Mouse (Mus musculus) heart, embryonic 15.5 days (tissue): ENCODE measurements at regions not wholly inside any gene's neighbourhood (a gene's known extent, or its start where the extent isn't known, plus 50 kb on each side); places are given as distances from the start of the nearest gene placed in this dataset.

ENCODE experiments used
- ATAC-seq: fragments of 200-750 bp; cut with Nextera tagmentation; replicated peaks from 2 replicates; pipeline ENCODE4 v1.8.0; 2017; ENCODE audit warnings: low read depth, moderate TSS enrichment; ENCODE audit not compliant: insufficient number of reproducible peaks, insufficient read depth, low FRiP score
- H3K27ac ChIP-seq: fragments of 300-500 bp; sonication (generic); 2 replicates; pipeline ENCODE4 v1.5.1; 2015; ENCODE audit warnings: mild to moderate bottlenecking, inconsistent platforms
- H3K27me3 ChIP-seq: fragments of 300-500 bp; sonication (generic); 2 replicates; pipeline ENCODE4 v1.6.1; 2015; ENCODE audit warnings: inconsistent platforms
- H3K36me3 ChIP-seq: fragments of 300-500 bp; sonication (generic); 2 replicates; pipeline ENCODE4 v1.6.1; 2015; ENCODE audit warnings: mild to moderate bottlenecking, inconsistent platforms
- H3K4me1 ChIP-seq: fragments of 300-500 bp; sonication (generic); replicated peaks from 2 replicates; pipeline ENCODE4 v1.6.1; 2015; ENCODE audit warnings: inconsistent platforms
- H3K4me2 ChIP-seq: fragments of 300-500 bp; sonication (generic); 2 replicates; pipeline ENCODE4 v1.6.1; 2015; ENCODE audit warnings: inconsistent platforms, mild to moderate bottlenecking, moderate library complexity
- H3K4me3 ChIP-seq: fragments of 300-500 bp; sonication (generic); 2 replicates; pipeline ENCODE4 v1.5.1; 2015; ENCODE audit warnings: mild to moderate bottlenecking, inconsistent platforms
- H3K9ac ChIP-seq: fragments of 300-500 bp; sonication (generic); 2 replicates; pipeline ENCODE4 v1.6.1; 2015; ENCODE audit warnings: mild to moderate bottlenecking, inconsistent platforms
- H3K9me3 ChIP-seq: fragments of 300-500 bp; sonication (generic); replicated peaks from 2 replicates; pipeline ENCODE4 v1.6.1; 2016; ENCODE audit warnings: inconsistent platforms
- WGBS: fragments of 180-500 bp; shearing (Covaris S2); methylation state at CpG from one replicate; pipeline ENCODE4 v1.1.7; 2015; ENCODE audit warnings: mixed read lengths; 5-methylcytosine and 5-hydroxymethylcytosine counted together

DNA sequence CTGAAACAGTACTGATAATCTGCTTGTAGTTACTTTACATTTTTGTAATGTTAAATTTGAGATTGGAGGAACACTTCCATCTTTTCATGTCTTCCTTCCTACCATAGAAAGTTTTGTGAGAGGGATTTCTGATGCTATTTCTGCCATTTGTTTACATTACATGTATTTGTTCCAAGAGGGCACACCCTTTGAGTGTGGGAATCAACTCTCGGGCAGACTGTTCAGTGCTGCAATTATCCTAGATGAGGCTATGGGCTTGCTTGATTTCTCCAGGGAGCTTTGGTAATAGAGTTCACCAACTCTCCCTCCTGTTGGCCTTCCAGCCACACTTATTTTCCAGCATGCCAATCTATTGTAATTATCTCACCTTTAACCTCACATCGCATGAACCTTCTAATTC lies 52.4 kb downstream of the Gm13691 start:
- H3K27ac ChIP-seq, result no peak overlapping the region
- H3K9ac ChIP-seq, result no peak overlapping the region
- H3K9me3 ChIP-seq, result no peaks in the 10 kb centered on the region

GRCm38 (mm10) chr2:84048398-84049140 lies 58.2 kb downstream of the Gm13691 start:
- no peak overlapping the region for H3K9ac ChIP-seq
- H3K4me1 ChIP-seq, result peaks cover 3% of the 10 kb centered on the region
- no peaks in the 10 kb centered on the region for H3K9me3 ChIP-seq
- no peaks in the 10 kb centered on the region for H3K36me3 ChIP-seq
- H3K27me3 ChIP-seq, result no peaks in the 10 kb centered on the region
- 69% methylated on average over 9 of the region's 9 CpGs for WGBS
- H3K4me3 ChIP-seq, result no peak overlapping the region
- H3K4me2 ChIP-seq, result no peak overlapping the region
- ATAC-seq, result no peak
- H3K27ac ChIP-seq, result no peak overlapping the region

More for the DNA sequence above, 52.4 kb downstream of the Gm13691 start:
- no peaks in the 10 kb centered on the region for H3K36me3 ChIP-seq
- no peaks in the 10 kb centered on the region for H3K4me1 ChIP-seq
- no peak for ATAC-seq
- no peak overlapping the region for H3K4me2 ChIP-seq
- H3K4me3 ChIP-seq, result no peak overlapping the region
- 60% methylated on average over 2 of the region's 2 CpGs for WGBS
- H3K27me3 ChIP-seq, result no peaks in the 10 kb centered on the region

GRCm38 (mm10) chr2:84051883-84052331 lies 61.6 kb downstream of the Gm13691 start:
- 11% methylated on average over 3 of the region's 3 CpGs for WGBS
- peaks cover 3% of the 10 kb centered on the region for H3K4me1 ChIP-seq
- no peaks in the 10 kb centered on the region for H3K36me3 ChIP-seq
- H3K4me2 ChIP-seq, result 0 out of 2 replicates have a peak overlapping the region, but pooled peaks have one; percentile 1
- H3K9ac ChIP-seq, result no peak overlapping the region
- no peak overlapping the region for H3K4me3 ChIP-seq
- no peaks in the 10 kb centered on the region for H3K9me3 ChIP-seq
- peak overlapping the region; percentile 24; the same call in 1 of the 2 replicates for H3K27ac ChIP-seq
- no peaks in the 10 kb centered on the region for H3K27me3 ChIP-seq
- ATAC-seq, result peak; percentile 82

DNA sequence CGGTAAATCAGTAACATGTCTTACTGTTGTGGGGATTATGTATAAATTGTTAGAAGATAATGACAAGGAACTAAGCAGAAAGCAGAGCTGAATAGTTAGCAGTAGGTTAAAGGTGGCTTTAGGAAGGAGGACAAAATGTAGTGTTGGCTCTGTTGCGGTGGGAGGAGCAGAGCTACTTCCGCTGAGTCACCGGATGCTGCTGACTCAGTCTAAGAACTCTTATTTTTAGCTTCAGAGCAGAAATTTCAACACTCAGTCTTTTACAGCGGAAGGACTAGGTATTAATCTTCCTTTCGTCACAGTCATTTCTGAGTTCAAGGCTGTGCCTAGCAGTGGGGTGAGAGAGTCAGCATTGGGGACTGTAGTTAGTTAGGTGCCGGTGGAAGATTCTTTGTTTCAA lies 68.9 kb downstream of the Gm13691 start:
- Histone ChIP-seq H3K4me3 (no peak overlapping the region), H3K4me2 (no peak overlapping the region), H3K9me3 (no peaks in the 10 kb centered on the region), H3K4me1 (no peaks in the 10 kb centered on the region), H3K27ac (no peak overlapping the region), H3K36me3 (no peaks in the 10 kb centered on the region), H3K9ac (no peak overlapping the region), H3K27me3 (no peaks in the 10 kb centered on the region)
- WGBS, result 66% methylated on average over 7 of the region's 7 CpGs
- ATAC-seq, result no peak

GRCm38 (mm10) chr2:84061221-84061620 lies 70.9 kb downstream of the Gm13691 start:
- H3K4me1 ChIP-seq, result 0 out of 2 replicates have a peak, but pooled peaks cover 2% of the 10 kb centered on the region
- no peak overlapping the region for H3K4me3 ChIP-seq
- H3K4me2 ChIP-seq, result no peak overlapping the region
- no peak for ATAC-seq
- H3K9me3 ChIP-seq, result no peaks in the 10 kb centered on the region
- H3K27ac ChIP-seq, result no peak overlapping the region
- H3K36me3 ChIP-seq, result no peaks in the 10 kb centered on the region
- 76% methylated on average over 1 of the region's 1 CpGs for WGBS
- no peaks in the 10 kb centered on the region for H3K27me3 ChIP-seq
- no peak overlapping the region for H3K9ac ChIP-seq

DNA sequence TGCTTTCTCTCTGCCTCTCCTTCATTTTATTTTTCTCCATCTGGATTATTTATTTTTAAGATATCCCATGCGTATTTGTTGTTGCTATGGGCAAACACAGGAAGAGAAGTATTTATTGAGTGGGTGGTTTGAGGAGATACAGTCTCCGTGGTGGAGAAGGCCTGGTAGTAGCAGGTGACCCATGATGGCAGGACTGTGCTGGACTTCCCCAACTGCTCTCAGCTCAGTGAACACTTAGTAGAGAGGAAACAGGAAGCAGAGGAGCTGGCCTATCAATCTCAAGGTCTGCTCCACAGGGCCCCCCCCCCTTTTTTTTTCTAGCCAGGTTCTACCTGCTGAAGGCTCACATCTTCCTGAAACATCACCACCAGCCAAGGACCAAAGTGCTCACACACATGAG lies 74.0 kb downstream of the Gm13691 start:
- no peak overlapping the region for H3K4me2 ChIP-seq
- H3K27ac ChIP-seq, result no peak overlapping the region
- H3K27me3 ChIP-seq, result no peaks in the 10 kb centered on the region
- no peaks in the 10 kb centered on the region for H3K36me3 ChIP-seq
- no peak overlapping the region for H3K4me3 ChIP-seq
- H3K9me3 ChIP-seq, result no peaks in the 10 kb centered on the region
- no peak for ATAC-seq
- no peak overlapping the region for H3K9ac ChIP-seq
- 0 out of 2 replicates have a peak, but pooled peaks cover 2% of the 10 kb centered on the region for H3K4me1 ChIP-seq
- 58% methylated on average over 2 of the region's 2 CpGs for WGBS

DNA sequence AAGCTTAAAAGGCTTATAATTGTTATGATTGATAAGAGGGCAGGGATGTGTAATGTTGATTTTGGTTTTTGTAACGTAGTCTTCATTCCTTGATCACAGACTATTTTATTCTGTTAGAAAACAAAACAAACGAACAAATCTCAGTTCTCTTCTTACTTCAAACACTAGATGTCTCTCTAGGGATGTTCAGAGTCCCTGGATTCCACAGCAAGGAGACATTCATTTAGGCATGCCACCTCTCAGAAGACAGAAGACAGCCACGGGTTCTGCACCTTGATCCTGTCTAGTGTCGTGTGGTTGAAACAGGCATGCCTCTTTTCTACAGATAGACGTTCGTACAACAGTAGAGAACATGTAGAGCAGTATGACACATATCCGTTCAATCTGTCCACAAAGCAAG lies 74.7 kb downstream of the Gm13691 start:
- no peaks in the 10 kb centered on the region for H3K9me3 ChIP-seq
- ATAC-seq, result no peak
- H3K4me3 ChIP-seq, result no peak overlapping the region
- H3K4me1 ChIP-seq, result 0 out of 2 replicates have a peak, but pooled peaks cover 2% of the 10 kb centered on the region
- 45% methylated on average over 7 of the region's 7 CpGs for WGBS
- no peak overlapping the region for H3K27ac ChIP-seq
- no peak overlapping the region for H3K9ac ChIP-seq
- no peaks in the 10 kb centered on the region for H3K27me3 ChIP-seq
- H3K36me3 ChIP-seq, result no peaks in the 10 kb centered on the region
- H3K4me2 ChIP-seq, result no peak overlapping the region

DNA sequence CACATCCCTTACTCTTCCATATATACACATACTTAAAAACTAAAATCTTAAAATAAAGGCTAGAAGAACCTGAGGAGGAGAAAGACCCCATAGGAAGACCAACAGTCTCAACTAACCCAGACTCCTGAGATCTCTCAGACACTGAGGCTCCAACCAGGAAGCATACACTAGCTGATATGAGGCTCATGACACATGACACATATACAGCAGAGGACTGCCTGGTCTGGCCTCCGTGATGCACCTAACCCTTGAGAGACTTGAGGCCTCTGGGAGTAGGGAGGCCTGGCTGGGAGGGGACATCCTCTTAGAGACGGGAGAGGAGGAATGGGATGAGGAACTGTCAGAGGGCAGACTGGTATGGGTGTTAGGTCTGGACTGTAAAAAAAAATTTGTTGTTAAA lies 75.4 kb downstream of the Gm13691 start:
- Histone ChIP-seq H3K9me3 (no peaks in the 10 kb centered on the region), H3K27me3 (no peaks in the 10 kb centered on the region), H3K4me3 (no peak overlapping the region), H3K27ac (no peak overlapping the region), H3K4me2 (no peak overlapping the region), H3K4me1 (0 out of 2 replicates have a peak, but pooled peaks cover 2% of the 10 kb centered on the region), H3K9ac (no peak overlapping the region), H3K36me3 (no peaks in the 10 kb centered on the region)
- WGBS, result 61% methylated on average over 2 of the region's 2 CpGs
- no peak for ATAC-seq

GRCm38 (mm10) chr2:84066151-84066693 lies 75.9 kb downstream of the Gm13691 start:
- peak; percentile 55 for ATAC-seq
- Histone ChIP-seq H3K4me1 (0 out of 2 replicates have a peak, but pooled peaks cover 2% of the 10 kb centered on the region), H3K4me3 (no peak overlapping the region), H3K27ac (no peak overlapping the region), H3K9ac (no peak overlapping the region), H3K27me3 (no peaks in the 10 kb centered on the region), H3K9me3 (no peaks in the 10 kb centered on the region), H3K36me3 (no peaks in the 10 kb centered on the region), H3K4me2 (no peak overlapping the region)
- 65% methylated on average over 3 of the region's 3 CpGs for WGBS

GRCm38 (mm10) chr2:84066785-84067526 lies 76.6 kb downstream of the Gm13691 start:
- no peaks in the 10 kb centered on the region for H3K27me3 ChIP-seq
- H3K36me3 ChIP-seq, result no peaks in the 10 kb centered on the region
- no peaks in the 10 kb centered on the region for H3K9me3 ChIP-seq
- no peak overlapping the region for H3K27ac ChIP-seq
- no peak overlapping the region for H3K4me2 ChIP-seq
- ATAC-seq, result no peak
- H3K4me3 ChIP-seq, result no peak overlapping the region
- H3K9ac ChIP-seq, result no peak overlapping the region
- 0 out of 2 replicates have a peak, but pooled peaks cover 2% of the 10 kb centered on the region for H3K4me1 ChIP-seq
- 72% methylated on average over 6 of the region's 6 CpGs for WGBS

GRCm38 (mm10) chr2:84068617-84069016 lies 78.3 kb downstream of the Gm13691 start:
- Histone ChIP-seq H3K4me2 (no peak overlapping the region), H3K27ac (no peak overlapping the region), H3K36me3 (no peaks in the 10 kb centered on the region), H3K27me3 (no peaks in the 10 kb centered on the region), H3K9me3 (no peaks in the 10 kb centered on the region), H3K4me3 (no peak overlapping the region), H3K4me1 (0 out of 2 replicates have a peak, but pooled peaks cover 2% of the 10 kb centered on the region), H3K9ac (no peak overlapping the region)
- WGBS, result 88% methylated on average over 4 of the region's 4 CpGs
- no peak for ATAC-seq
